Mouse (Mus musculus) liver, embryonic 13.5 days (tissue): ENCODE measurements around the gene Rabep1. TPM values are rescaled to one million over a fixed set of nuclear protein-coding genes. Genes with fewer than 3 reads are reported as not detected.

Experiments used
- ATAC-seq: fragments of 200-750 bp; cut with Nextera tagmentation; 2 replicates; pipeline ENCODE4 v1.8.0; 2017; ENCODE audit warnings: low read depth, mild to moderate bottlenecking, moderate number of reproducible peaks, moderate library complexity
- DNase-seq: peaks from one replicate; pipeline ENCODE4 v3.0.0; 2022
- H3K27ac ChIP-seq: fragments of 300-500 bp; sonication (generic); 2 replicates; pipeline ENCODE4 v1.5.1; 2015; ENCODE audit warnings: moderate library complexity, mild to moderate bottlenecking, inconsistent platforms
- H3K27me3 ChIP-seq: fragments of 300-500 bp; sonication (generic); 2 replicates; pipeline ENCODE4 v1.6.1; 2015; ENCODE audit warnings: mild to moderate bottlenecking, inconsistent platforms
- H3K36me3 ChIP-seq: fragments of 300-500 bp; sonication (generic); 2 replicates; pipeline ENCODE4 v1.6.1; 2015; ENCODE audit warnings: mild to moderate bottlenecking, inconsistent platforms
- H3K4me1 ChIP-seq: fragments of 300-500 bp; sonication (generic); replicated peaks from 2 replicates; pipeline ENCODE4 v1.6.1; 2015; ENCODE audit warnings: inconsistent platforms
- H3K4me2 ChIP-seq: fragments of 300-500 bp; sonication (generic); 2 replicates; pipeline ENCODE4 v1.6.1; 2015; ENCODE audit warnings: inconsistent platforms, mild to moderate bottlenecking, moderate library complexity
- H3K4me3 ChIP-seq: fragments of 300-500 bp; sonication (generic); replicated peaks from 2 replicates; pipeline ENCODE4 v1.5.1; 2015; ENCODE audit warnings: mild to moderate bottlenecking, inconsistent platforms
- H3K9ac ChIP-seq: fragments of 300-500 bp; sonication (generic); 2 replicates; pipeline ENCODE4 v1.6.1; 2015; ENCODE audit warnings: mild to moderate bottlenecking, inconsistent platforms
- H3K9me3 ChIP-seq: fragments of 300-500 bp; sonication (generic); replicated peaks from 2 replicates; pipeline ENCODE4 v1.6.1; 2016; ENCODE audit warnings: inconsistent platforms
- WGBS: fragments of 180-500 bp; shearing (Covaris S2); methylation state at CpG from one replicate; pipeline ENCODE4 v1.1.7; 2015; ENCODE audit not compliant: insufficient replicate concordance; 5-methylcytosine and 5-hydroxymethylcytosine counted together
- polyA plus RNA-seq: library from polyadenylated mRNA; unstranded; fragments of >200 nt; fragmentation: Nextera tagmentation; extraction: Ambion mirVana; gene quantifications from 2 replicates; pipeline ENCODE4 v1.2.1, GENCODE M21; 2015

Rabep1 gene
- polyA plus RNA-seq, 1 experiment from 2014 or later = 17.6 TPM

GRCm38 (mm10) chr11:70906681-70907080 lies 62.1 kb downstream of the Rabep1 start:
- H3K27ac ChIP-seq = no peak overlapping the region
- no peaks in the 10 kb centered on the region for H3K4me1 ChIP-seq
- H3K9ac ChIP-seq = no peak overlapping the region
- no peak overlapping the region for H3K4me3 ChIP-seq
- WGBS = 61% methylated on average over 3 of the region's 3 CpGs
- no peaks in the 10 kb centered on the region for H3K27me3 ChIP-seq
- H3K36me3 ChIP-seq = peaks cover 51% of the 10 kb centered on the region
- no peaks in the 10 kb centered on the region for H3K9me3 ChIP-seq
- ATAC-seq (no peak), DNase-seq (no peak)
- no peak overlapping the region for H3K4me2 ChIP-seq

GRCm38 (mm10) chr11:70911323-70911722 lies 66.7 kb downstream of the Rabep1 start:
- Histone ChIP-seq H3K27ac (no peak overlapping the region), H3K4me3 (no peak overlapping the region), H3K9me3 (no peaks in the 10 kb centered on the region), H3K27me3 (no peaks in the 10 kb centered on the region), H3K9ac (no peak overlapping the region), H3K4me2 (no peak overlapping the region), H3K4me1 (no peaks in the 10 kb centered on the region), H3K36me3 (peaks cover 37% of the 10 kb centered on the region)
- 78% methylated on average over 3 of the region's 3 CpGs for WGBS
- DNase-seq = no peak
- ATAC-seq = no peak

- Histone ChIP-seq H3K27ac (no peak overlapping the region), H3K9ac (no peak overlapping the region), H3K27me3 (no peaks in the 10 kb centered on the region), H3K4me1 (no peaks in the 10 kb centered on the region), H3K36me3 (peaks cover 35% of the 10 kb centered on the region), H3K4me2 (no peak overlapping the region), H3K9me3 (no peaks in the 10 kb centered on the region), H3K4me3 (no peak overlapping the region)
- WGBS = 84% methylated on average over 1 of the region's 1 CpGs
- DNase-seq (no peak), ATAC-seq (no peak)
These were observed 67.3 kb downstream of the Rabep1 start for GRCm38 (mm10) chr11:70911920-70912319.

GRCm38 (mm10) chr11:70917896-70918295 lies 73.3 kb downstream of the Rabep1 start:
- Histone ChIP-seq H3K36me3 (peaks cover 41% of the 10 kb centered on the region), H3K4me3 (no peak overlapping the region), H3K4me2 (no peak overlapping the region), H3K27me3 (no peaks in the 10 kb centered on the region), H3K9ac (no peak overlapping the region), H3K27ac (no peak overlapping the region), H3K9me3 (no peaks in the 10 kb centered on the region), H3K4me1 (no peaks in the 10 kb centered on the region)
- 73% methylated on average over 2 of the region's 2 CpGs for WGBS
- no peak for DNase-seq
- no peak for ATAC-seq

GRCm38 (mm10) chr11:70919524-70919923 lies 74.9 kb downstream of the Rabep1 start:
- WGBS = 84% methylated on average over 4 of the region's 4 CpGs
- H3K4me1 ChIP-seq = no peaks in the 10 kb centered on the region
- no peaks in the 10 kb centered on the region for H3K9me3 ChIP-seq
- H3K4me2 ChIP-seq = no peak overlapping the region
- H3K27me3 ChIP-seq = no peaks in the 10 kb centered on the region
- peaks cover 55% of the 10 kb centered on the region for H3K36me3 ChIP-seq
- no peak overlapping the region for H3K9ac ChIP-seq
- no peak for DNase-seq
- H3K4me3 ChIP-seq = no peak overlapping the region
- no peak overlapping the region for H3K27ac ChIP-seq
- ATAC-seq = no peak

GRCm38 (mm10) chr11:70931461-70931860 lies 86.9 kb downstream of the Rabep1 start:
- Histone ChIP-seq H3K4me3 (no peak overlapping the region), H3K27ac (no peak overlapping the region), H3K4me1 (no peaks in the 10 kb centered on the region), H3K36me3 (peaks cover 59% of the 10 kb centered on the region), H3K27me3 (no peaks in the 10 kb centered on the region), H3K9me3 (no peaks in the 10 kb centered on the region), H3K9ac (no peak overlapping the region), H3K4me2 (no peak overlapping the region)
- WGBS = 81% methylated on average over 5 of the region's 5 CpGs
- DNase-seq = no peak
- ATAC-seq = no peak

- Histone ChIP-seq H3K36me3 (peaks cover 65% of the 10 kb centered on the region), H3K4me2 (no peak overlapping the region), H3K9ac (no peak overlapping the region), H3K4me1 (no peaks in the 10 kb centered on the region), H3K27ac (no peak overlapping the region), H3K9me3 (no peaks in the 10 kb centered on the region), H3K27me3 (no peaks in the 10 kb centered on the region), H3K4me3 (no peak overlapping the region)
- 86% methylated on average over 7 of the region's 7 CpGs for WGBS
- DNase-seq = no peak
- no peak for ATAC-seq
These were observed 90.7 kb downstream of the Rabep1 start for GRCm38 (mm10) chr11:70935316-70935715.

GRCm38 (mm10) chr11:70942596-70942995 lies 98.0 kb downstream of the Rabep1 start:
- 89% methylated on average over 1 of the region's 1 CpGs for WGBS
- Histone ChIP-seq H3K9me3 (no peaks in the 10 kb centered on the region), H3K9ac (no peak overlapping the region), H3K4me2 (no peak overlapping the region), H3K36me3 (peaks cover 82% of the 10 kb centered on the region), H3K4me3 (no peak overlapping the region), H3K27me3 (no peaks in the 10 kb centered on the region), H3K27ac (no peak overlapping the region), H3K4me1 (no peaks in the 10 kb centered on the region)
- DNase-seq (no peak), ATAC-seq (no peak)

GRCm38 (mm10) chr11:70943651-70944050 lies 99.1 kb downstream of the Rabep1 start:
- H3K4me3 ChIP-seq = no peak overlapping the region
- no peak for ATAC-seq
- 93% methylated on average over 7 of the region's 7 CpGs for WGBS
- H3K4me1 ChIP-seq = no peaks in the 10 kb centered on the region
- H3K27ac ChIP-seq = no peak overlapping the region
- H3K9ac ChIP-seq = no peak overlapping the region
- H3K4me2 ChIP-seq = no peak overlapping the region
- peaks cover 83% of the 10 kb centered on the region for H3K36me3 ChIP-seq
- H3K9me3 ChIP-seq = no peaks in the 10 kb centered on the region
- no peaks in the 10 kb centered on the region for H3K27me3 ChIP-seq
- no peak for DNase-seq

GRCm38 (mm10) chr11:70944935-70945817 lies 100.6 kb downstream of the Rabep1 start:
- Histone ChIP-seq H3K9ac (no peak overlapping the region), H3K27me3 (no peaks in the 10 kb centered on the region), H3K27ac (no peak overlapping the region), H3K36me3 (peaks cover 87% of the 10 kb centered on the region), H3K4me1 (no peaks in the 10 kb centered on the region), H3K4me2 (no peak overlapping the region), H3K4me3 (no peak overlapping the region), H3K9me3 (no peaks in the 10 kb centered on the region)
- no peak for DNase-seq
- no peak for ATAC-seq
- 81% methylated on average over 4 of the region's 4 CpGs for WGBS

- DNase-seq (no peak), ATAC-seq (no peak)
- no peak overlapping the region for H3K4me2 ChIP-seq
- H3K27ac ChIP-seq = no peak overlapping the region
- peaks cover 96% of the 10 kb centered on the region for H3K36me3 ChIP-seq
- no peak overlapping the region for H3K9ac ChIP-seq
- no peak overlapping the region for H3K4me3 ChIP-seq
- H3K4me1 ChIP-seq = no peaks in the 10 kb centered on the region
- no peaks in the 10 kb centered on the region for H3K9me3 ChIP-seq
- no peaks in the 10 kb centered on the region for H3K27me3 ChIP-seq
- WGBS = 79% methylated on average over 4 of the region's 4 CpGs
These were observed 110.1 kb downstream of the Rabep1 start for GRCm38 (mm10) chr11:70954711-70955110.
